Mouse (Mus musculus): Measurements from ENCODE around the gene Zfp600. TPM values are rescaled to one million over a fixed set of nuclear protein-coding genes. Genes with fewer than 3 reads are reported as not detected.

Zfp600 gene
- not detected in 2 replicates for polyA plus RNA-seq (2012)

GRCm38 (mm10) chr4:146156524-146156923 lies at the start of gene Zfp600:
Gene Zfp600, plus strand, starts transcription at chr4:146156824.

Other genes starting within 250 kb of the Zfp600 start
- 0.03 TPM in 2 replicates for gene Zfp987, start 59.5 kb upstream of the Zfp600 start, polyA plus RNA-seq (2012)

All from megakaryocyte-erythroid progenitor cell, adult 5 weeks (primary cell).